Mouse (Mus musculus) bone marrow, adult 2 months (tissue): ENCODE data around the gene Tvp23a.

ENCODE experiments used
- CTCF ChIP-seq: fragments of 200-500 bp; IDR thresholded peaks from 2 replicates; pipeline ENCODE4 v1.5.1; 2011; ENCODE audit warnings: low read length, control low read depth; ENCODE audit not compliant: control insufficient read depth, insufficient read depth
- POLR2A ChIP-seq: fragments of 200-500 bp; IDR thresholded peaks from 2 replicates; pipeline ENCODE4 v1.6.1; 2011; ENCODE audit warnings: low read depth, mild to moderate bottlenecking, control low read depth, low read length, borderline replicate concordance; ENCODE audit not compliant: control insufficient read depth

GRCm38 (mm10) chr16:10446573-10447263, 444 bp downstream of the Tvp23a start:
- no peak for TF ChIP-seq CTCF
- TF ChIP-seq POLR2A, result no peak
